Mouse (Mus musculus) midbrain, embryonic 10.5 days (tissue): ENCODE measurements around the gene Ap1ar. TPM values are rescaled to one million over a fixed set of nuclear protein-coding genes. Genes with fewer than 3 reads are reported as not detected.

Source experiments
- DNase-seq: peaks from one replicate; pipeline ENCODE4 v3.0.0-alpha.2; 2017; ENCODE audit warnings: low spot score
- H3K27ac ChIP-seq: fragments of 300-500 bp; sonication (generic); replicated peaks from 2 replicates; pipeline ENCODE4 v1.5.1; 2016; ENCODE audit warnings: mild to moderate bottlenecking
- H3K27me3 ChIP-seq: fragments of 300-500 bp; sonication (generic); 2 replicates; pipeline ENCODE4 v1.6.1; 2016; ENCODE audit warnings: low read depth, mild to moderate bottlenecking; ENCODE audit not compliant: poor library complexity, severe bottlenecking
- H3K36me3 ChIP-seq: fragments of 300-500 bp; sonication (generic); 2 replicates; pipeline ENCODE4 v1.6.1; 2016; ENCODE audit warnings: mild to moderate bottlenecking, moderate library complexity
- H3K4me1 ChIP-seq: fragments of 300-500 bp; sonication (generic); 2 replicates; pipeline ENCODE4 v1.6.1; 2016
- H3K4me3 ChIP-seq: fragments of 300-500 bp; sonication (generic); 2 replicates; pipeline ENCODE4 v1.5.1; 2016; ENCODE audit warnings: mild to moderate bottlenecking, moderate library complexity
- H3K9me3 ChIP-seq: fragments of 300-500 bp; sonication (generic); replicated peaks from 2 replicates; pipeline ENCODE4 v1.6.1; 2016; ENCODE audit warnings: mild to moderate bottlenecking
- WGBS: fragments of 180-500 bp; shearing (Covaris S2); methylation state at CpG from one replicate; pipeline ENCODE4 v1.1.7; 2016; 5-methylcytosine and 5-hydroxymethylcytosine counted together
- polyA plus RNA-seq: library from polyadenylated mRNA; unstranded; fragments of >200 nt; fragmentation: Nextera tagmentation; extraction: Ambion mirVana; gene quantifications from 2 replicates; pipeline ENCODE4 v1.2.1, GENCODE M21; 2016

Gene Ap1ar
- polyA plus RNA-seq, 1 experiment from 2014 or later: 54.6 TPM

DNA sequence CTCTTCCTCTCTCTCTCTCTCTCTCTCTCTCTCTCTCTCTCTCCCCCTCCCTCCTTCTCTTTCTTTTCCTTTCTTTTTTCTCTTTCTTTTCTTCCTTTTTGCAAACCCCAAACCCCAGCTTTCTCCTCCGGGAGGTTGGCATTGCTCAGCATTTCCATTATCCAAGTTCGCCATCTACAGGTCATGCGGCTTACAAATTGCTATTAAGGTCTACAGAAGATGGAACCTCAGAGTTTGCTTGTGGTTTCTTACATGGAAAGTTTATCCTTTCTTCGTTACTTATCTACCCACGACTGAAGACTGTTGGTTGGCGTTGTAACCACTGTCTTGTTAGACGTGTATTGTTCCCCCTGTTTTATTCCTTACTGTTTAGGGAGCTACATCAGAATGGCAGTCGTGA, 78.1 kb downstream of the Ap1ar start:
- H3K27me3 ChIP-seq: peaks cover 96% of the 10 kb centered on the region
- H3K4me3 ChIP-seq: no peak overlapping the region
- DNase-seq: peak; percentile 35
- peak overlapping the region; percentile 71; the same call in 1 of the 2 replicates for H3K27ac ChIP-seq
- 21% methylated on average over 8 of the region's 8 CpGs for WGBS
- peaks cover 12% of the 10 kb centered on the region for H3K4me1 ChIP-seq
- H3K36me3 ChIP-seq: no peaks in the 10 kb centered on the region
- no peaks in the 10 kb centered on the region for H3K9me3 ChIP-seq

DNA sequence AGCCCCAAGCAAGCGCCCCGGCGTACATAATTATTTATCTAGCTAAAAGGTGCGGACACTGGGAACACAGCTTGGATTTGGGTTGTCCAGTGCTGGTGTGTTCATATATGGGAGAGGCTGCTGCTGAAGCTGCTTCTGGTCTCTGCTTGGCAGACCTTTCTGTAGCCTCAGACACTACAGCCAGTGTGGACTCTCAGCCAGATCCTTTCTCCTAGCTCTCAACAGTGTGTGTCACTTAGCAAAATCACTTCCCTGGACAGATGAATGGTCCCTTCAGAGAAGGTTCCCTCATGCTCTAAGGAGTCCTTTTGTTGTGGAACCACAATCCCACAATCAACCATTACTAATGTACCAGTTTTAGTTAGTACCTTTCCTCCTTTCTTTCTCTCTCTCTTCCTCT, 78.5 kb downstream of the Ap1ar start:
- H3K36me3 ChIP-seq: no peaks in the 10 kb centered on the region
- no peak overlapping the region for H3K4me3 ChIP-seq
- H3K27ac ChIP-seq: peak overlapping the region; percentile 71
- WGBS: 63% methylated on average over 4 of the region's 4 CpGs
- no peaks in the 10 kb centered on the region for H3K9me3 ChIP-seq
- peaks cover 12% of the 10 kb centered on the region for H3K4me1 ChIP-seq
- peaks cover 96% of the 10 kb centered on the region for H3K27me3 ChIP-seq
- no peak for DNase-seq

DNA sequence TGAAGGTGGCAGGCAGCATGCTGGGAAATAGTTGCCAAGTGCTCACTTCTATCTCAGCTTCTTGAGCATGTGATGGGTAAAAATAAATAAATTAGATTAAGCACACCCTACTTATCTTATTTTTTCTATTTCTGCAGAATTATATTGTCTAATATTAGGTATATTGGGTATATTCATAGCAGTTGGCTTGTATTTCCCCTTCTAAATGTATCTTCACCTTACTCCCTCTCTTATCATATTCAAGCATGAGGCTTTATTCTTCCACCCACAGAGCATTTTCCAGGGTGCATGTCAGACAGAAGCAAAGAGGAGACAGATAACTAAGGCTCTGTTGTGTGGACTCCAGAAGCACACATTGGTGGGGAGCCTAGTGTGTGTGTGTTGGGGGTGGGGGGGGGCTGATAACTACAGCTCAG, 79.4 kb downstream of the Ap1ar start:
- Histone ChIP-seq H3K36me3 (no peaks in the 10 kb centered on the region), H3K4me1 (peaks cover 12% of the 10 kb centered on the region), H3K27me3 (peaks cover 99% of the 10 kb centered on the region), H3K9me3 (no peaks in the 10 kb centered on the region), H3K4me3 (no peak overlapping the region), H3K27ac (no peak overlapping the region)
- DNase-seq: no peak

Other genes with a start within 250 kb of the Ap1ar start
- gene Neurog2, start 204.4 kb downstream of the Ap1ar start, polyA plus RNA-seq: 26.5 and 47.5 TPM in 2 replicates
- 0.95 and 0.98 TPM in 2 replicates for gene Alpk1, start 57.0 kb downstream of the Ap1ar start, polyA plus RNA-seq
- 2.1 and 3.0 TPM in 2 replicates for gene Tifa, start 47.7 kb downstream of the Ap1ar start, polyA plus RNA-seq
- 2.5 TPM in 2 replicates for gene Fam241a, start 58.8 kb upstream of the Ap1ar start, polyA plus RNA-seq